Mouse (Mus musculus): ENCODE measurements around the gene Smdt1.

DNA sequence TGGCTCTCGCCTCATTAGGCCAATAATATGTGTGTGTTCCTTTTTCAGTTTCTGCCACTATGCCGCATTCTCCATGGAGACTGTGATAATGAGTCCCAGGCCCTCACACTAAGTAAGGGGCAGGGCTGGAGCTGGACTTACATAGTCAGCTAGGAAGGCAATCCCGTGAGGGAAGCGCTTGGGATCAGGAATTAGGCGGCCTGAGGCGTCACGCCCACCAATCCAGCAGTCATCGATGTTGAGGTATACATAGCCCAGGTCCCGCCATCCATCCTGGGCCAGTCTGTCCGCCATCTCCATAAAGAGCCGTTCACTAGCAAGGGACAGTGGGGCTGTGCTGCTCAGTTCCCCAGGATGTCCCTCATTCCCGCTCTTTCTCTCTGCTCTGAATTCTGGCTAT lies 2.1 kb upstream of the Smdt1 start:
- TF ChIP-seq POLR2A (IDR thresholded peaks at IDR 0.05; ENCODE audit: insufficient read length, low read depth) = no peak
- no peak for TF ChIP-seq MYOD1 (IDR thresholded peaks at IDR 0.05; ENCODE audit: control insufficient read depth in 1 of 3, insufficient read length in 2 of 3, low read depth in 2 of 3)
- no peak for TF ChIP-seq TCF3 (IDR thresholded peaks at IDR 0.05; ENCODE audit: insufficient read length, low read depth)
- TF ChIP-seq E2F4 (IDR thresholded peaks at IDR 0.05; ENCODE audit: insufficient read depth) = no peak
- no peak for TF ChIP-seq MYOG (IDR thresholded peaks at IDR 0.05; ENCODE audit: control insufficient read depth in 1 of 3, insufficient read depth in 1 of 3, insufficient read length in 2 of 3, low read depth in 2 of 3)
- TF ChIP-seq MAX (IDR thresholded peaks at IDR 0.05; ENCODE audit: low read depth) = no peak
- no peak for TF ChIP-seq SRF (IDR thresholded peaks at IDR 0.05; ENCODE audit: control insufficient read depth, insufficient read length, low read depth)
- no peak for TF ChIP-seq CEBPB (IDR thresholded peaks at IDR 0.05; ENCODE audit: insufficient read depth, poor library complexity, severe bottlenecking)

Data from myocyte (in vitro differentiated cells).